Mouse (Mus musculus) layer of hippocampus, postnatal 14 days (tissue): ENCODE data around the gene Trappc4. TPM values are rescaled to one million over a fixed set of nuclear protein-coding genes. Genes with fewer than 3 reads are reported as not detected.
A peak's percentile ranks its signal among the peaks of the same experiment; 100 is the strongest.
"Not testable (repeated sequence)": the region's sequence is repeated elsewhere in the genome, so short reads cannot be mapped to it uniquely, and the experiment has no call there.

Experiments
- DNase-seq, 2 experiments: peaks; one replicate each; pipeline ENCODE4 v3.0.0; 2021 to 2022; ENCODE audit warnings: low spot score in 2 of 2, mixed read lengths in 1 of 2
- long read RNA-seq, 2 experiments: library from polyadenylated mRNA; stranded (forward); transcript quantifications; one replicate each; pipeline ENCODE4 v2.0.0; 2021
- total RNA-seq, 2 experiments: library from RNA; stranded (reverse); gene quantifications; 2 replicates each; pipeline ENCODE4 v1.2.3; 2021

The Trappc4 gene
- 10 to 100 TPM; 67.9 to 73.9 TPM for total RNA-seq
- long read RNA-seq, experiment 1, transcript Trappc4-202 (4 exons, 935 nt), result minor isoform, 6 of 51 reads
- long read RNA-seq, experiment 1, transcript Trappc4-201 (5 exons, 1,220 nt), result major isoform, 37 of 51 reads
- long read RNA-seq, experiment 1, partial matches to known transcripts, result 2 of 51 reads
- long read RNA-seq, experiment 1, other reads (novel, unspliced or antisense), result 3 of 51 reads
- long read RNA-seq, experiment 2, transcript Trappc4-202 (4 exons, 935 nt), result minor isoform, 19 of 81 reads
- long read RNA-seq, experiment 2, transcript Trappc4-201 (5 exons, 1,220 nt), result major isoform, 53 of 81 reads
- long read RNA-seq, experiment 2, partial matches to known transcripts, result 1 of 81 reads
- long read RNA-seq, experiment 2, other reads (novel, unspliced or antisense), result 5 of 81 reads

DNA sequence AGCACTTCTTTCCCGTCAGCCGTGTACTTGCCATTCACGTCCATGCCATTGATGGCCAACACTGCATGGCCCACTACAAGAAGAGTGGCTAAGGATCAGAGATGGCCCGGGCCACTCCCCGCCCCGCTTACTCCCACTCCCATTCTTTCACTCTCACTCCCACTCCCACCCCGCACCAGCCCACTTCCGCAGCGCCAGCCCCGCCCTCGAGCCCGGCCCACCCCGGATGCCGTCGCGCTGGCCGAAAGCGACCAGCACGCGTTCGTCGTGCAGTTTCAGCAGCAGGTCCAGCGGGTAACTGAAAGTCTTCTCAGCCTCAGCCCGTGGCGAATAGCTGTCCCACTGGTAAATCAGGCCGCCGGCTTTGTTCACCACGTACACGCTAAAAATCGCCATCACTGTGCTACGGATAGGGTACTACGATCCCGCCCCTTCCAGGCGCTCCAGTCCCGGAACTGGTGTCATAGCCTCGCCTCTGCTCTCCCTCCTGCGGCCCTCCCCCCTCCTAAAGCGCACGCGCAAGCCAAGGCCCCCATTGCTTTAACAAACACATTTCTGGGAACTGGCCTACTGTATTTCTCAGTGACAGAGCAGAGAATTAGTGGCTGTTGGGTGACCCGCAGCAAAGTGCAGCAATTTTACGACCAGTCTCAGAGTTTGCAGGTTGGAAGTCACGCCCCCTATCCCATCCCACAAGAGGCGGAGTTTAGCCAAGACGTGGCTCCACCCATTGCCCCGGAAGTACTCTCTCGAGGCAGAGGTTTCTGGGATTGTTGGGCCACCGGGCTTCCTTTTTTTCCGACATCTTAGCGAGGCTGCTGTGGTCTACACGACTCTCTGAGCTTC, at the start of gene Trappc4, which contains the start of gene Rps25:
Trappc4 (minus strand) TSS at position 695 of the 846 bp plus-strand sequence.
Rps25 (plus strand) TSS at position 234 of the 846 bp plus-strand sequence.
- DNase-seq, result peak; percentile 94 to 95

GRCm38 (mm10) chr9:44454891-44455220, 47.5 kb upstream of the Trappc4 start, which contains the start of gene Upk2:
TSS of gene Upk2 (minus strand) at chr9:44454976.
- DNase-seq, result no peak

DNA sequence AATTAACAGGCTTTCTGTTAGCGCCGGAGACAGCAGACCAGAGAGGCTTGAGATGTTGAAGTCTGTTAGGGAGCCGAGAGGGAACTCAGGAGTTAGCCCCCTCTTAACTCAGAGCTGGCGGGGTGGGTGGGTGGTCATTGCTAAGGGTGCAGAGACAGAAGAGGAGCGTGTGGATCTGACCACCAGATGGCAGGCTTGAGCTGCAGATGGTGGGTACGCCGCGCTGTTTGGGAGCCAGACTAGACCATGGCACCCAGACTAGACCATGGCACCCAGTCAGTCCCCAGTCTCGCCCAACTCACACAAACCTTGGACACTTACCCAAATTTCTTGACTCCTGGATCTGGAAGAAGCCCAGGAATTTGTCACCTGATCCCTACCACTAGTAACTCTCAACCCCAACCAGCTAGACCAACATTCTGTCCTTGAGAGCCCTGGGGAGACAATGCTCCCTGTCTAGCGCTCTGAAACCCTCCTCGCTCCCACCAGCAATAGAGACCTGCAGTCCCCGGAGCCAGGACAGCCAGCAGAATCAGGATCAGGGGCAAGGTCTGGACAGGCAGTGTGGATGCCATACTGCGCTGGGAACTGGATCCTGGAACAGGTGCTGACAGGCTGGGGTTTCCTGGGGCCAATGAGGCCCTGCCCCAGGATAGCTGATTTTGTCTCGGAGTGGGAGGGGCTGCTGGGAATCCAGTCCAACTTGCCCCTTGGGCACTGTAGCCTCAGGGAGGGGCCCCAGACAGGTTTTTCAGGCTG, 46.9 kb upstream of the Trappc4 start:
- DNase-seq, result peak; percentile 89 to 90

DNA sequence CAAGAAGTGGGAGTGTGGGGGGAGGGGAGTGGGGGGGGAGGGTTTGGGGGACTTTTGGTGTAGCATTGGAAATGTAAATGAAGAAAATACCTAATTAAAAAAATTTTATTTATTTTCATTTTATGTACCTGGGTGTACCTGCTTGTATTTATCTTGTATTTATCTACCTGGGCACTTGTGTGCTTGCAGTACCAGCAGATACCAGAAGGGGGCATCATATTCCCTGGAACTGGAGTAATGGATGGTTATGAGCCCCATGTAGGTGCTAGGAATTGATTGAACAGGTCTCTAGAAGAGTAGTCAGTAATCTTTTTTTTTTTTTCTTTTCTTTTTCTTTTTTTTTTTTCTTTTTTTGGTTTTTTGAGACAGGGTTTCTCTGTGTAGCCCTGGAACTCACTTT, 43.0 kb upstream of the Trappc4 start:
- DNase-seq, result no peak

- DNase-seq, result not testable (repeated sequence)
These were observed 37.1 kb upstream of the Trappc4 start for GRCm38 (mm10) chr9:44444402-44445025.

- DNase-seq, result no peak
These were observed 33.6 kb upstream of the Trappc4 start, which contains the start of gene Foxr1 for GRCm38 (mm10) chr9:44440961-44441360. TSS of gene Foxr1 (minus strand) at chr9:44441136.

DNA sequence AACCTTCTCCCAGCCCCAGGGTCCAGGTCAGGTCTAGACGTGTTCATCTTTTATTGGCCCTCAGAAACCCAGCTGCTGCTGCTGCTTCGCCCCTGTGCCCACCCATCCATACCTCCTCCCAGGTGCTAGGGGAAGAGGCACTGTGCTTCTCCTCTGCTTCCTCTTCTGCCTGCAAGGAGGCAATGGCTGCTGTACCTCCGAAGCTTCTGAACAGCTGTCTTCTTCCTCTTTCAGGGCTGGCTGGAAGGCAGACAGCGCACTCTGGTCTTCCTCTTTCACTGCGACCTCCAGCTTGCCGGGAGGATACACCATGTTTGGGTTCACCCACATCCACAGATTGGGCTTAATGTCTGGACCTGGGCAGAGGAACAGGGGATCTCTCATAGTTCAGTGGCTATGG, 28.3 kb upstream of the Trappc4 start:
- no peak for DNase-seq

DNA sequence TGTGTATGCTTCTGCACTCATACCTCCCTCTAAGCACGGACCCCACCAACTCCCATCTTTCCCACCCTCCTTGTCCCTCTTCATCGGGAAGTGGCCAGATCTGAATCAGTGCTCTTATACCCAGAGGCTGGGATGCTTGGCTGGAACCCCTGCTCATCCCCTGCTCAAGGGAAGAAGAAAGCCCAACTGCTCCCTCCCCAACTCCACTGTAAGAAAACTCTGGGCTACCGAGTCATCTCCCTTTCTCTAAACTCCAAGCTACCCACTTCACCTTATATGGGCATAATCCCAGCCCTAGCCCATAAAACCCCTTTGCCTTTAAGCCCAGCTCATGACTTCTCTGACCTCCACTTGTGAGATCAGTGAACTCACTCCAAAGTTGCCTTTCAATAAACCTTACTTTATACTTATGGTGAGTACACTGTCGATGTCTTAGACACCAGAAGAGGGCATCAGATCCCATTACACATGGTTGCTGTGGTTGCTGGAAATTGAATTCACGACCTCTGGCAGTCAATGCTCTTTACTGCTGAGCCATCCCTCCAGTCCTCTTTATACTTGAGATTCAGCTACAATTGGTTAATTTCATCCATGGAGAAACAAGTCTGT, 25.3 kb upstream of the Trappc4 start:
- DNase-seq, result no peak

DNA sequence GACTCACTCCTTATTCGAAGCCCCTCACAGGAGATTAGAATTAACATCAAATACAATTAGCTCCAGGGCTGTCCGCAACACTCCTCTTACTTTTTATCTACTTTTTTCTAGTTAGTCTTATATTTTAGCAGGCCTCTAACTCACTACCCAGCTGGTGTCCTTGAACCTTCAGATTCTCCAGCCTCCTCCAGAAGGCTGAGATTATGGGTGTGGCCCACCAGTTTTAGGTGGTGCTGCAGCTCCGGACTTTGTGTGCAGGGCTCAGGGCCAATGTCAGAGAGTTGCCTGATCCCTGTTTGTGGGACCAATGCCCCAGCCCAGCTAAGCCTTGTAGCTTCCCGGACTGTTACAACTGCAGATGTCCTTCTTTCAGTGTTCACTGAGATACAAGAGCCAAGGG, 16.2 kb upstream of the Trappc4 start:
- DNase-seq, result no peak

GRCm38 (mm10) chr9:44420280-44420898, 13.0 kb upstream of the Trappc4 start:
- no peak for DNase-seq

DNA sequence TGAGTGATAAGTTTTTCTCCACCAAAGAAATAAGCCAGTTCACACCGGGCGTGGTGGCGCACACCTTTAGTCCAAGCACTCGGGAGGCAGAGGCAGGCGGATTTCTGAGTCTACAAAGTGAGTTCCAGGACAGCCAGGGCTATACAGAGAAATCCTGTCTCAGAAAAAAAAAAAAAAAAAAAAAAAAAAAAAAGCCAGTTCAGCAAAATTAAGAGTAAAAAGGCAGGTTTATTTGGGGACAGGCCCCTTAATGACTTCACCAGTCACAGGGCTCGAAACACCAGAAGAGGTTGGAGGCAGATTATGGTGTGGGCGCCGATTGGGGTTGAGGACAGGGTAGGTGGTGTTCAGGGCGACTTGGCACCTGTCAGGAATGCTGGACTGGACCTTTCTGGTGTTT, 12.3 kb upstream of the Trappc4 start:
- DNase-seq, result not testable (repeated sequence)

GRCm38 (mm10) chr9:44418519-44419385, 11.4 kb upstream of the Trappc4 start, which contains the start of gene Ccdc84:
TSS of gene Ccdc84 (minus strand) at chr9:44418569.
- no peak for DNase-seq

DNA sequence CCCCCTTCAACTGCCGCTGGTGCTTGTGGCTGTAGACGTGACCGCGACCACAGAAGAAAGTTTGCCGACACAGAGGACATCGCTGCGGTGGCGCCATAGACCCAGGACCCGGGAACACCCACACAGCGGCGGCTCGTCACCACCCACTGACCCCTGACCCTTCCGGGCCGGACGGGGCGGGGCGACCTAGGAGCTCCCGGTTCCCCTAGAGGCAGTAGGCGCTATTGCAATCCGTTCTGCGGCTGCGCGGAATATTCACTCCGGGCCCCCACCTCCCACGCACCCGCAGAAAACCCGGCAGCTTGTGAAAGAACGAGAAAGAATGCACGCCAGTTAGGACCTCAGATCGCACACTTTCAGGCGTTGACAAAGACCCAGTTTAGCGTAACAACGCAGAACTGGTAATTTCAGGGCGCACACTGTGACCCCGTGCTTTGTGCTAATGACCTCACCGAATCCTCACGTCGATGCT, 10.5 kb upstream of the Trappc4 start:
- DNase-seq, result peak; percentile 95 to 96

- no peak for DNase-seq
These were observed 9.9 kb upstream of the Trappc4 start for GRCm38 (mm10) chr9:44417156-44417891.

DNA sequence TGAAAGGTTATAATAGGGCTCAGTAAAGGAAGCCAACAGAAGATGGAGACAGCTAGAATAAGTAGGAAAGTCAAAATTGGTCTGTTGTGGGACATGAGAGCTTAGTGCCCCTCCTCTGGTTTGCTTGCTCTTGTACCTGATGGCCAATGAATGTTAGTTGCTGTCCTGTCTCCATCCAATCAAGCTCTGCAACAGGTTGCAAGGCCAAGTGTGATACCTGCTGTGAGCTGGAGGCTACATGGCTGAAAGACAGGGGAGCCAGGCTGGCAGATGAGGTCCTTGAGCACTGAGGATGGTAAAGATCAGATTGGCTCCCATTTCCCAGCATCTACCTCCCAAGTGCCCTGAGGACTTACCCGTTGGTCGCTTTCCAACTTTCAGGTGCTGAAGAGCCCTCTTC, 5.4 kb upstream of the Trappc4 start:
- DNase-seq, result no peak

DNA sequence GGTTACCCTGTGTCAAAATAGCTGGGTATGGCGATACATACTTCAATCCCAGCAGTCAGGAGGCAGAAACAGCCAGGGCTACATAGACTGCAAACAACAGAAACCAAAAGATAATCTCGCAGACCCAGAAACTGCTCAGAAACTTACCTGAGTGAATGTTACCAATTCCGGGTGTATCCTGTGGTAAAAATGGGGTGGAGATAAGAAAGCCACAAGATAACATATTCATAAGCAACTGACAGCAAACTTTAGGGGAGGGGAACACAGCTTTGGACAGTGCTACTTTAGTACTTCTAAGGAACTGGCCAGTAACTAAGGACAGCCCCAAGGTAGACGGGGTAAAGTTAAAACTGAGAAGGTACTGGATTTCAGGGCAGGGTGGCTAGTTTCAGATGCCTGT, 4.9 kb upstream of the Trappc4 start:
- no peak for DNase-seq

GRCm38 (mm10) chr9:44411601-44412130, 4.3 kb upstream of the Trappc4 start:
- no peak for DNase-seq
